Mouse (Mus musculus): ENCODE measurements around the gene Ccnt2. TPM values are rescaled to one million over a fixed set of nuclear protein-coding genes. Genes with fewer than 3 reads are reported as not detected.

Gene Ccnt2
- total RNA-seq (2023), result 10 to 100 TPM; 90.2 to 95.9 TPM

DNA sequence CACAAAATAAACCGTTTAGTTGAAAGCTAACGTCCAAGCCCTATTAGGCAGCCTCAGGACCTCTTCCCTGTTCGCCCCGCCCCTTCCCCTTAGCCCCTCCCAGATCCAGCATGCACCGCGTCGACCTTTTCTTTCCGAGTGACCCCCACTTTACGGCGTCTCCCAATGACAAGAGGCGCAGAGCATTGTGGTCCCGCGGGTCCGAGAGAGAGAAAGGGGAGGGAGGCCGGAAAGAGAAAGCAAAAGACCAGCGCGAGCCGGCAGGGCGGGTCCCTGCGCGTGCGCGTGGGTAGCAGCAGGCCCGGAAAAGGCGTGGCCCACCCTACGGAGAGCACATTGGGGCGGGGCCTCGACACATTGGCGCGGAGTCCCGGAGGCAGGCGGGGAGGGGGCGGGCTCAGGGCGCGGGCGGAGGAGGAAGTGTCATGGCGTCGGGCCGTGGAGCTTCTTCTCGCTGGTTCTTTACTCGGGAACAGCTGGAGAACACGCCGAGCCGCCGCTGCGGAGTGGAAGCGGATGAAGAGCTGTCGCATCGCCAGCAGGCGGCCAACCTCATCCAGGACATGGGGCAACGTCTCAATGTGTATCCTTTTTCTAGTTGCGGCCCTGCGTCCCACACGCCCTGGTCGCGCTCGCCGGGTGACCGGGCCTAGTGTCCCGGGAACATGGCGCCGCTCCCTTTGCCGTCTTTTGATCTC is at the start of gene Ccnt2:
TSS of gene Ccnt2 (plus strand) at position 362 of the 698 bp plus-strand sequence.

DNA sequence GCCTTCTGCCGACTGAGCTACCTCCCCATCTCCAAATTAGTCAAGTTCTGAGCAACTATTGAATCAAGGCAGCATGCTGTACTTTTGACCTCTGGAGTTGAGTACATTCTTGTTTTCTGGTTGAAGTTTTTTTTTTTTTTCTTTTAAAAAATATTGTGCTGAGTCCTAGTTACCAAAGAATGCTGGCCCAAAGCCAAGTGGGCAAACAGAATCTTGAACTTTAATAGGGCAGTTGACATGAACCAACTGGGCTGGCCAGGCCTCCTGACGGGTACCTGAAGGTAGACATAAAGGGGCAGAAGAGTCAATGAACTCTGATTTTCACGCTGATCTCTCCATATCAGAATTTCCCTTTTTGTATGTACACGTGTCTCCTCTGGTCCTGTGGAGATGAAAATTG is 44.9 kb upstream of the Ccnt2 start, which contains the start of gene Acmsd:
TSS of gene Acmsd (plus strand) at position 318 of the 400 bp plus-strand sequence.

GRCm38 (mm10) chr1:127854486-127855222 is 80.7 kb downstream of the Ccnt2 start, which contains the start of gene Map3k19:
Gene Map3k19, minus strand, starts transcription at chr1:127855031.

Other genes starting within 250 kb of the Ccnt2 start
- 1 to 10 TPM in 1 of 2 experiments, not detected in 1; 1.1 TPM for gene Tmem163, start 94.6 kb upstream of the Ccnt2 start, total RNA-seq (2023)
- not detected for gene Acmsd, start 44.8 kb upstream of the Ccnt2 start, total RNA-seq (2023)
- gene Map3k19, start 80.9 kb downstream of the Ccnt2 start, total RNA-seq (2023), result under 1 TPM; 0.15 to 0.47 TPM
- 10 to 100 TPM; 66.3 to 71.5 TPM for gene Rab3gap1, start 94.6 kb downstream of the Ccnt2 start, total RNA-seq (2023)

All from T-cell, adult 66 days (primary cell).